Mouse (Mus musculus) spleen, embryonic (tissue): ENCODE measurements at regions not wholly inside any gene's neighbourhood (a gene's known extent, or its start where the extent isn't known, plus 50 kb on each side); places are given as distances from the start of the nearest gene placed in this dataset.

Experiments
- CTCF ChIA-PET: fragments of 350-600 bp; sonication (Branson Sonifier 250); formaldehyde crosslinking; loops from one replicate; lab custom pipeline; 2022; lab: Charles Lee

DNA sequence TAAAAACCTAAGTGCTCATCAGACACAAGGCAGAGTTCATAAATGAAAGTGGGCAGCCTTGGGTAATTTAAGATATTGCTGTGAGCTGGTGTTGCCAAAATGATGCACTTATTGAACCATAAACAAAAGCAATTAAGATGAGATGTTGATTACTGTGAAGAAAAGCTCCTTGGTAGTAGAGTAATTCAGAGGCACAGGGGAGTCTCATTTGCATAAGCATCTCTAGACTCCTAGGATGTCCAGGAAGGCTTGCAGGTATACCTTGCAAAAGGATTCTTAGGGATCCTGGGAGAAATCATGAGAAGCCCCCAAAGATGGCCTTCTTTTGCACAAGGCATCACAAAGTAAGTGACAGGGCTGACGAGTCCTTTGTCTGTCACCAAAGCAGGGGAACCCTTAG is 640.5 kb upstream of the Cdh11 start:
- CTCF ChIA-PET = no interaction called here

GRCm38 (mm10) chr8:103430874-103431492 is 645.5 kb upstream of the Cdh11 start:
- CTCF ChIA-PET = no interaction called here

GRCm38 (mm10) chr8:103433532-103434105 is 648.2 kb upstream of the Cdh11 start:
- CTCF ChIA-PET = no interaction called here

DNA sequence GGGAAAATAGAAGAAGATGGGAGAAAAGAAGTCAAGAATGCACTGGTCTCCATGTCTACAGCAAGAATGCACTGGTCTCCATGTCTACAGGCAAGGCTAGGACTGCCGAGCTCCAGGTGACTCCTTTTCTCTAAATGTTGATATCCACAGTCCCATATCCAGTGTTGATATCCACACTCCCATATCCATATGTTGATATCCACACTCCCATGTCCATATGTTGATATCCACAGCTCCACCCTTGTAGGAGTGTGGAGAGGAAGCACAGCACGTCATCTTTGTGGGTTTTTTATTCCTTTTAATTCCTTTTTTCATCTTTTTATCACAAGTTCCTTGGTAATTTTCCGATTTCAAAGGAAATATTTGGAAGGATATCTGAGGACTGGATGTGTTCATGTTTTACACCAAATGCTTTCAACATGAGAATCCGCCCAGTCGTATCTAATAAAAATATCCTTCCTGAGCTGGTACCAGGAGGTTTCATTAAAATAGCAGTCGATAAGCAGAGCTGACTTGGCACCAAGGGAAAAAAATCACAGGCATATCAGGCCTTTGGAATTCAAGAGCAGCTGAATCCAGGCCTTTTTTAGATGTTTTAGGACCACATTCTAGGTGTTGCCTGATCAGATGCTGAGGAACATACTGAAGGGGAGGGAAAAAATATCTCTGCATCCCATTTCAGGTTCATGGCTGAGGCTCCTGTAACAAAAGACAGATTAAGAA is 653.7 kb upstream of the Cdh11 start:
- CTCF ChIA-PET = no interaction called here

DNA sequence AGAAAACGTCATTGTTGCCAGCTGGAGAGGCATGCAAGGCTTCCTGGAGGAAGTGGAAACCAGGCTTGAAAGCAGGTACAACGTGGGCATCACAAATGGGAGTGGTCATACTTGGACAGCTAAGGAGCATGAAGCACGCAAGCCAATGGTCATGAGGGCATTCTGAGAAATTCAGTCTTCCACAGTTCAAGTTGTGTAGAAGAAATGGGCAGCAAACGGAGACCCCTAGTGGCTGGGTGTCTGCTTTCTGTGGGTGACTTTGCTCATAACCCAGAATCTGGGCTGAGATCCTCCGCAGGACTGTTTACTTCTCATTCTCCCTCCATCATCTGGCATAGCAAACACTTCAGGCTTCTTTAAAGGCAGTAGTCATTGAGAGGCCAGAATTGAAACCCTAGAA is 655.7 kb upstream of the Cdh11 start:
- CTCF ChIA-PET = no interaction called here

- CTCF ChIA-PET = no interaction called here
Observed at GRCm38 (mm10) chr8:103442420-103443125, 657.1 kb upstream of the Cdh11 start.

GRCm38 (mm10) chr8:103444577-103444976 is 656.8 kb upstream of the Cdh5 start:
- CTCF ChIA-PET = no interaction called here

GRCm38 (mm10) chr8:103445378-103445777 is 656.0 kb upstream of the Cdh5 start:
- CTCF ChIA-PET = no interaction called here

DNA sequence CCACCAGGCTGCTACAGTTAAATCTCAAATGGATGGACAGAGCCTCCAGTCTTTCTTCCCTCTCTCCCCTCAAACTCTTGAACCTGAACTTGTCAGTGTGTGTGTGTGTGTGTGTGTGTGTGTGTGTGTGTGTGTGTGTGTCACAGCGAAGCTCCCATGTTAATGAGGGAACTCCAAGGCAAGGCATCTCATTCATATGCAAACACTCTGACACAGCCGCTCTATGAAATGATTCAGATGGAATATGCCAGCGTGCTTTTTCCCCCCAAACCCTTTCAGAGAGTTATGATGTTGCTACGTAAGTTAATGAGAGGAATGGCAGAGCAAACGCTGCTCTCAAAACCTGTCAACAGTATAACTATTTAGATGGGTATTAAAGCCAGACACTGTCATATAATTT is 653.5 kb upstream of the Cdh5 start:
- CTCF ChIA-PET = no interaction called here

- CTCF ChIA-PET = no interaction called here
Observed at GRCm38 (mm10) chr8:103451381-103452018, 649.9 kb upstream of the Cdh5 start.

GRCm38 (mm10) chr8:103457176-103457575 is 644.2 kb upstream of the Cdh5 start:
- CTCF ChIA-PET = no interaction called here

- CTCF ChIA-PET = no interaction called here
Observed at GRCm38 (mm10) chr8:103463557-103463956, 637.9 kb upstream of the Cdh5 start.

DNA sequence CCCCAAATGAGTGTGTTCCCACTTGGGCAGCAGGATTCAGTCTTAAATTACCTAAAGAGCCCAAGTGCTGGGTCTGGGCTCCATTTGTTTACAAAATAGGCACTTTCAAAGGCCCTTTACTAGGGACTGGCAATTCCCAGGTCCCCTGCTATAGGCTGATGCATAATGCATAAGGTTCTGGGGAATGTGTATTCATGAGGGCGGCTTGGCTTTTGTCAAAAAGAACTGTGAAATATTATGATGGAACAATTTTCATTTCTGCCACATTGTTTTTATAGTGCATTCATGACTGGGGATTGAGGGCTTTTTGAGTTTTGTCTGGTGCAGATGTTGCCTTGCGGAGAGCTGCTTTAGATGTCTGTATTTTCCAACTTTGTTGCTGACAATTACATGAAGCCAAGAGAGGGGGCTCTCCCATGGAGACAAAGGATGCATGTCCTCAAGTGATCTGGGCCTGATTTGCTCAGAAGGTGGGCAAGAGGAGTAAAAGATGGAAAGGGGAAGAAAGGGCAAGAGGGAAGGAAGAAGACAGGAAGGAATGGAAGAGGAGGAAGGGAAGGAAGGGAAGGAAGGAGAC is 636.6 kb upstream of the Cdh5 start:
- CTCF ChIA-PET = no interaction called here

DNA sequence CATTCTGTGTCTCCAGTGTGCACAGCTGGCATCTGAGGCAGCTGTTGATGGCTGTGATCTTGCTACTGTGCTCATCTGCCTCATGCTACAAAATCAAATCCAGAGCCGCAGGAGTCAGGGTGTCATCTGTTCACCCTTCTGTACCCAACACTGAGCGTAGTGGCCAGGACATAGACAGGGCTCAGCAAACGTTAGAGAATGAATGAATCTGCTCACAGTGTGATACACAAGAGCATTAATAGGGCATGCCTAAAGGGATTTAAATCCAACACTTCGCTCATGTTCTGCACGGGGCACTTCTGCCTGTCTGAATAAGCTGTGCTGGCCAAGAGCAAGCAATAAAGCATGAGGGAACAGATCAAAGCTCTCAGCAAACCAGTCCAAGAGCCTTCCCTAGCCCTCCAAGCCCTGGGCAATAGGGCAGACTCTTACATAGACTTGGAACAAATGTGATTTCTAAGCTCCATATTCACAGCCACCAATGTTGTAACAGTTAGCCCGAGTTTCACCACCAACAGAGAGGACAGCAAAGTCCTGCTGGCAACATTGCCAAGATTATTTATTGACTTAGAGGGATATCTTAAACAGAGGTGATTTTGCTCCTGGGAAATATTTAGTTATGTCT is 633.8 kb upstream of the Cdh5 start:
- CTCF ChIA-PET = no interaction called here

DNA sequence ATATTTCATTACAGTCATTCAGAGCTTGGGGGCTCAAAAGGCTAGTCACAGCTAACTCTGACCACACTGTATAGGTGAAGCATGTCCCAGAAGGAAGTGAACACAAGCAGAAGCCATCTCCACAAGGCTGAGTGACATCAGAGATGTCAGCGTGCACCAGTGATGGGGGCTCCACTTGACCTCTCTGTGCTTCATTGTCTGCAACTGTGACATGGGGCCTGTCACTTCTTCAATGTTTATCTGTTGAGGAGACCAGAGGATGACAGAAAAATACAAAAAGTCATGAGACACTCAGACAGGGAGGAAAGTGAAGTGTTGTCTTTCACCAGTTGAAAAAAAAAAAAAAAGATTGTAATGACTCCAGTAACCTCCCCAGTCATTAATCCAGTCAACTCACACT is 632.4 kb upstream of the Cdh5 start:
- CTCF ChIA-PET = no interaction called here

DNA sequence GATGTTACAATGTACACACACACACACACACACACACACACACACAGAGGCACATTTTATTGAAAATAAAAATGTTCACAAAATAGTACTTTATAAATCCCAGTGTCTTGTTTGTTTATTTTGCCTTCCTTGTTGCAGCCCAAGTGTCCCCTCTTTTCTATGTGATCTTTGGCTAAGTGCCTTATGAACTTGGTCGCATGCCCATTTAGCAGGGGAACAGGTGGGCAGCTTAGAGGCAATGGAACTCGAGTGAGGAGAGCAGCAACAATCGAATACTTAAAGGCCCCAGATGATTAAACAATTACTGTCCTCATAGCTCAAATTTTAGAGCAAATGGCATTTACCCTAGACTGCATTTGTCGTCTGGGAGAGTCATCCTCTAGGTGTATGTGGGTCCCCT is 631.1 kb upstream of the Cdh5 start:
- CTCF ChIA-PET = no interaction called here

DNA sequence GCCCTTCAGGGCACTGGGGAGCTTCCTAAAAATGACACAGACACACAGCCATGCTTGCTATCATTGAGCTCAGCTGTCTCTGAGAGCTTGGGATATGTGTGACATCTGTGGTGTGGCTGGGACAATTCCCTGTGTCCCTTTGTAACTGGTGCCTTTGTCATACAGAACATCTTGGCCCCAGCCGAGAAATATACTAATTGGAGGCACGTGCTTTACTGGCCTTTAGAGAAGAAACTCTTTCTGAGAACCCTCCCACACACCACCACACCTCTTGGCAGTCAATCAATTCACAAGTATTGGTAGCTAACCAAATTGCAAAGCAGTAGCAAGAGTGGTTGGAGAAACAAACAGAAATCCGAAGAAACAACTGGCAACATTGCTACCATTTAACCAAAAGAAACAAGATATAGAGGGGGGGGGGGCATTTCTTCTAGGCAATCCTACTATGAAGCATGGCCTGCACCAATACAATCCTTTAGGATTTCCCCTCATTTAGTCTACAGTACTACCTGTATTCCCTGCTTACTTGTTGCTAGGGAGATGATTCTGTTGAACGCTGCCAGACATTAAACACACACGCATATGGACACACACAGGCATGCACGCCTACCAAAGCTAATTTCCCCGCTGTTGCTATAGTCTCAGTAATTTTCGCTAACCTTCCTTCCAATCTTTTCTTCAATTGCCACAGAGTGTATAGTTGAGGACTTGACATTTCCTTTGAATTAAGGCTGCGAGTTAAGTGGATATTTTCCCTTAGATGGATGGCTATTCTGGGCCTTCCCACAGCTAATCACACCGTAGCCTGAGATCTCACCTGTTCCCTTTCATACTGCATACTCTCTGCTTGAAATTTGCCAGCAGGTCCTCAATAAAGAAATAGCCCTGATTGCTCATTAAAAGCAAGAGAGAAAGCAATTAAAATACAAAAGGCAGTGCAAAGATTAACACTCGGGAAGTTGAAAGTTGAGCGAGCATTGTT is 625.3 kb upstream of the Cdh5 start:
- CTCF ChIA-PET = interaction anchor here (0.9 kb wide), 1 partner anchor 131 kb away, joined by 10 read pairs; no protein-coding TSS in a partner anchor

GRCm38 (mm10) chr8:103482033-103482720 is 619.2 kb upstream of the Cdh5 start:
- CTCF ChIA-PET = no interaction called here

GRCm38 (mm10) chr8:103485441-103485840 is 616.0 kb upstream of the Cdh5 start:
- CTCF ChIA-PET = no interaction called here
